Mouse (Mus musculus) intestine, embryonic 16.5 days (tissue): ENCODE data around the gene Lhx9. TPM values are rescaled to one million over a fixed set of nuclear protein-coding genes. Genes with fewer than 3 reads are reported as not detected.

Experiments
- polyA plus RNA-seq: library from polyadenylated mRNA; unstranded; fragments of >200 nt; fragmentation: Nextera tagmentation; extraction: Ambion mirVana; gene quantifications from 2 replicates; pipeline ENCODE4 v1.2.1, GENCODE M21; 2015

The Lhx9 gene
- polyA plus RNA-seq, 1 experiment from 2014 or later, result 0.06 TPM

Other genes with a start within 250 kb of the Lhx9 start
- gene Nek7, start 228.4 kb downstream of the Lhx9 start, polyA plus RNA-seq, result 18.3 and 19.2 TPM in 2 replicates
- gene 2310009B15Rik, start 8.3 kb upstream of the Lhx9 start, polyA plus RNA-seq, result 28.1 and 32.0 TPM in 2 replicates
- gene Dennd1b, start 114.9 kb upstream of the Lhx9 start, polyA plus RNA-seq, result 5.3 and 6.6 TPM in 2 replicates